In the genomic region with DNA sequence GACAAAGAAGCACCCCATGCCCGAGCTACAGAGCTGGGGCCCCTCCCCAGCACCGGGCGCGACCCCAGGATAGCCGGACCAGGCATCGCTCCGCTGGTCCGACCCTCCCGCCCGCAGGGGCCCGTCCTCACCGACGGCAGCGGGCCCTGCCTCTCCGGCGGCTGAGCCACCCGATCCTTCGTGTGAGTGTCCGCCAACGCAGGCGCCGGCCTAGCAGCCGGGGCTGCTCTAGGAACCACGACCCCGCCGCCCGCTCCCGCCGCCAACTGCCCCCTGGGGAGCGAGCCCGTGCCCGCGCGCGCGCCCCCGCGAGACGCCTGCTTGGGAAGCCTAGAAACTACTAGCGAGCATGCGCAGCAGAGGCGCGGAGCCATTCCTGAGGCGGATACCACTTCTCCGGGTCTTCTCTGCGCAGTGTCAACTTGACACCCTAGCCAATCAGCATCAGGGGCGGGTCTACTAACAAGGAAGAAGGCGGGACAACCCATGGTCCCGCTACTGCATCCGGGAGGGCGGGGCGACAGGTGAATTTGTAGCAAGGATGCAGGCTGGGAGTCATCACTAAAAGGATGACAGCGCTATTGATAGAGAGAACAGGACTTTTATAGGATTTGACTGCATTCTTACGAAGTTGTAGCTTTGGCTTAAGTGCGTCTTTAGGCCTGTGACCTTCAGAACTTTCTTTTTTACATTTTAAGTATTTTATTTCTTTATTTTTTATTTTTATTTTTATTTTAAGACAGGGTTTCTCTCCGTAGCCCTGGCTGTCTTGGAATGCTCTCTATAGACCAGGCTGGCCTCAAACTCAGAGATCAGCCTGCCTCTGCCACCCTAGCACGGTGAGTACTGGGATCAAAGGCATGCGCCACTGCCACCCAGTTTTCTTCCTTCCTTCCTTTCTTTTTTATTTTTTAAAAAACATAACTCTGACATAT, we compare ENCODE assay signal across 7 mouse cellular contexts. TPM values are rescaled to one million over a fixed set of nuclear protein-coding genes. Genes with fewer than 3 reads are reported as not detected.
DNase-seq lines count a peak whose midpoint lies in the region; ATAC-seq and TF ChIP-seq lines count a peak whose summit lies in the region.

Gene Flywch1, minus strand, starts transcription at position 319 of the 935 bp plus-strand sequence.

- H3K9ac ChIP-seq in intestine, postnatal 0 days (ENCODE audit: low read depth, low read length), result peak within 1 kb of the TSS; percentile 80
- peak within 1 kb of the TSS; percentile 90 for H3K9ac ChIP-seq in midbrain, embryonic 12.5 days (replicated peaks)

- peak within 1 kb of the TSS; percentile 98 for H3K27ac ChIP-seq in embryonic facial prominence, embryonic 10.5 days (replicated peaks)
- peak within 1 kb of the TSS; percentile 68; the same call in 1 of the 2 replicates for H3K27ac ChIP-seq in intestine, postnatal 0 days (ENCODE audit: low read depth, low read length)
- H3K27ac ChIP-seq in midbrain, embryonic 12.5 days (replicated peaks), result peak within 1 kb of the TSS; percentile 88
- 0 out of 2 replicates have a peak within 1 kb of the TSS, but pooled peaks have one; percentile 4 for H3K27ac ChIP-seq in small intestine, adult 2 months (ENCODE audit: insufficient read depth, low read depth, low read length)

- DNase-seq in adrenal gland, postnatal 10 days, result peak; percentile 98
- peak; percentile 99 for DNase-seq in embryonic facial prominence, embryonic 10.5 days (ENCODE audit: low spot score)
- peak; percentile 75 for DNase-seq in gonadal fat pad, adult 2 months (ENCODE audit: low read depth)
- DNase-seq in left cerebral cortex, postnatal 4 days, result peak; percentile 99

- no peaks in the 10 kb centered on the region for H3K9me3 ChIP-seq in embryonic facial prominence, embryonic 10.5 days
- H3K9me3 ChIP-seq in intestine, postnatal 0 days (ENCODE audit: control insufficient read depth), result no peaks in the 10 kb centered on the region
- H3K9me3 ChIP-seq in midbrain, embryonic 12.5 days, result no peaks in the 10 kb centered on the region

- H3K4me2 ChIP-seq in intestine, postnatal 0 days (replicated peaks; ENCODE audit: low read depth), result peak within 1 kb of the TSS; percentile 90
- H3K4me2 ChIP-seq in midbrain, embryonic 12.5 days (replicated peaks), result peak within 1 kb of the TSS; percentile 59

- no peak; the same call in none of the 2 replicates for TF ChIP-seq POLR2A in small intestine, adult 2 months (IDR thresholded peaks at IDR 0.05; ENCODE audit: low read depth, low read length)

- H3K4me1 ChIP-seq in embryonic facial prominence, embryonic 10.5 days, result peaks cover 24% of the 10 kb centered on the region
- no peaks in the 10 kb centered on the region for H3K4me1 ChIP-seq in intestine, postnatal 0 days (replicated peaks; ENCODE audit: control insufficient read depth, insufficient read depth, low read length)
- peaks cover 13% of the 10 kb centered on the region for H3K4me1 ChIP-seq in midbrain, embryonic 12.5 days
- H3K4me1 ChIP-seq in small intestine, adult 2 months (ENCODE audit: control insufficient read depth, insufficient read depth, insufficient read length, low read length), result peaks cover 6% of the 10 kb centered on the region

- peaks cover 32% of the 10 kb centered on the region for H3K36me3 ChIP-seq in embryonic facial prominence, embryonic 10.5 days (replicated peaks)
- H3K36me3 ChIP-seq in intestine, postnatal 0 days (ENCODE audit: control insufficient read depth, insufficient read depth), result no peaks in the 10 kb centered on the region
- H3K36me3 ChIP-seq in midbrain, embryonic 12.5 days, result 0 out of 2 replicates have a peak, but pooled peaks cover 16% of the 10 kb centered on the region
- no peaks in the 10 kb centered on the region for H3K36me3 ChIP-seq in small intestine, adult 2 months (ENCODE audit: control insufficient read depth, insufficient read depth, low read length)

- WGBS in embryonic facial prominence, embryonic 10.5 days, result 4% methylated on average over 58 of the region's 58 CpGs
- whole genome bisulfite sequencing in intestine, postnatal 0 days, result 4% methylated on average over 55 of the region's 58 CpGs
- WGBS in midbrain, embryonic 12.5 days, result 4% methylated on average over 56 of the region's 58 CpGs
- WGBS in small intestine, adult 2 months, result 3% methylated on average over 58 of the region's 58 CpGs

- peak within 1 kb of the TSS; percentile 90 for H3K4me3 ChIP-seq in embryonic facial prominence, embryonic 10.5 days
- H3K4me3 ChIP-seq in intestine, postnatal 0 days (ENCODE audit: low read depth, low read length), result peak within 1 kb of the TSS; percentile 91
- peak within 1 kb of the TSS; percentile 81 for H3K4me3 ChIP-seq in midbrain, embryonic 12.5 days
- H3K4me3 ChIP-seq in small intestine, adult 2 months (ENCODE audit: low read depth, low read length), result peak within 1 kb of the TSS; percentile 90

- ATAC-seq in intestine, postnatal 0 days, result peak; percentile 98
- ATAC-seq in midbrain, embryonic 12.5 days (ENCODE audit: low FRiP score, low read depth), result peak; percentile 98

- H3K27me3 ChIP-seq in embryonic facial prominence, embryonic 10.5 days (replicated peaks; ENCODE audit: low read depth, poor library complexity, severe bottlenecking), result no peaks in the 10 kb centered on the region
- H3K27me3 ChIP-seq in intestine, postnatal 0 days (replicated peaks; ENCODE audit: control insufficient read depth, insufficient read depth, low read length), result no peaks in the 10 kb centered on the region
- H3K27me3 ChIP-seq in midbrain, embryonic 12.5 days, result no peaks in the 10 kb centered on the region
- H3K27me3 ChIP-seq in small intestine, adult 2 months (ENCODE audit: control insufficient read depth, insufficient read depth, low read length), result no peaks in the 10 kb centered on the region

- 0 out of 2 replicates have a peak, but pooled peaks have one; percentile 15 for TF ChIP-seq CTCF in intestine, postnatal 0 days (IDR thresholded peaks at IDR 0.05; ENCODE audit: low read depth)
- no peak for TF ChIP-seq CTCF in small intestine, adult 2 months (IDR thresholded peaks at IDR 0.05; ENCODE audit: extremely low read depth, insufficient read length, insufficient replicate concordance, low read depth, low read length)

- intact Hi-C loops in left cerebral cortex, postnatal 4 days (cut with DNase I), result loop anchor here (10.0 kb wide), 1 partner anchor 193 kb away; no protein-coding TSS in a partner anchor

RNA-seq across cellular contexts. Expression of gene Flywch1, which starts in this region (rescaled TPM):
- total RNA-seq in adrenal gland, postnatal 10 days (2021), result 10 to 100 TPM; 43.9 to 49.0 TPM
- polyA plus RNA-seq in embryonic facial prominence, embryonic 10.5 days (2016; fragmentation: Nextera tagmentation; extraction: Ambion mirVana), result 168 and 178 TPM in 2 replicates
- polyA plus RNA-seq in gonadal fat pad, adult 2 months (2012; rRNA removed), result 52.1 and 54.6 TPM in 2 replicates
- polyA plus RNA-seq in intestine, postnatal 0 days (2015; fragmentation: Nextera tagmentation; extraction: Ambion mirVana), result 36.8 and 39.0 TPM in 2 replicates
- total RNA-seq in left cerebral cortex, postnatal 4 days (2021), result 10 to 100 TPM; 87.6 to 92.3 TPM
- 212 and 220 TPM in 2 replicates for polyA plus RNA-seq in midbrain, embryonic 12.5 days (2016; fragmentation: Nextera tagmentation; extraction: Ambion mirVana)
- polyA plus RNA-seq in small intestine, adult 2 months (2012; rRNA removed), result 16.5 and 34.1 TPM in 2 replicates

Comparison
In these comparisons a context has a peak if more than half of its experiments do, and no peak if none do; other contexts are left out.
1. Peak in every context shown above with its lines: DNase-seq, ATAC-seq, H3K4me3 ChIP-seq and H3K27ac ChIP-seq.
2. H3K27ac ChIP-seq: peak in every context shown above with its lines; median percentile 98 in embryonic facial prominence, embryonic 10.5 days; 88 in midbrain, embryonic 12.5 days; 68 in intestine, postnatal 0 days; 4 in small intestine, adult 2 months.